ENCODE assay signal across 19 mouse cellular contexts in genomic region chr4:87944320-87944719, GRCm38 (mm10).
DNase-seq lines count a peak whose midpoint lies in the region; ATAC-seq and TF ChIP-seq lines count a peak whose summit lies in the region.
"Had no signal": no experiment of that assay in that cellular context is flagged by ENCODE, and none has a peak within 500 bp of the region (broad histone marks: within the 10 kb centered on the region; RNA-seq: fewer than 3 reads in every experiment).

No protein-coding gene starts in this region.

- no peak overlapping the region for H3K4me2 ChIP-seq in liver, embryonic 11.5 days
- H3K4me2 ChIP-seq: embryonic facial prominence, embryonic 12.5 days; heart, embryonic 13.5 days; intestine, embryonic 15.5 days; limb, embryonic 12.5 days; midbrain, embryonic 13.5 days had no signal

- H3K79me2 ChIP-seq in liver, adult 2 months (ENCODE audit: control insufficient read depth, insufficient read depth, low read length) = no peaks in the 10 kb centered on the region; the same call in 1 of the 2 replicates

- no peak for TF ChIP-seq CTCF in liver, adult 2 months (IDR thresholded peaks at IDR 0.05; ENCODE audit: low read depth, low read length)

- no peaks in the 10 kb centered on the region for H3K27me3 ChIP-seq in liver, adult 2 months (ENCODE audit: control insufficient read depth, insufficient read depth, low read length)
- H3K27me3 ChIP-seq in liver, embryonic 11.5 days (replicated peaks; ENCODE audit: control insufficient read depth, insufficient read depth, low read length) = no peaks in the 10 kb centered on the region
- H3K27me3 ChIP-seq: embryonic facial prominence, embryonic 12.5 days; heart, embryonic 13.5 days; intestine, embryonic 15.5 days; limb, embryonic 12.5 days; midbrain, embryonic 13.5 days had no signal

- H3K36me3 ChIP-seq in liver, adult 2 months (ENCODE audit: control insufficient read depth, insufficient read depth, low read length) = no peaks in the 10 kb centered on the region
- no peaks in the 10 kb centered on the region for H3K36me3 ChIP-seq in liver, embryonic 11.5 days (ENCODE audit: control insufficient read depth, insufficient read depth, low read length)
- H3K36me3 ChIP-seq: embryonic facial prominence, embryonic 12.5 days; heart, embryonic 13.5 days; intestine, embryonic 15.5 days; limb, embryonic 12.5 days; midbrain, embryonic 13.5 days had no signal

- intact Hi-C loops in left cerebral cortex, postnatal 10 days (cut with DNase I) = no loop called here

- DNase-seq in cerebellum, adult 8-10 months = no peak
- DNase-seq in liver, adult 2 months (ENCODE audit: extremely low read depth, low read depth, low spot score) = peak; percentile 7
- DNase-seq in liver, embryonic 11.5 days (ENCODE audit: low spot score) = no peak
- peak; percentile 35 for DNase-seq in naive thymus-derived CD4-positive, alpha-beta T cell, adult 2 months (ENCODE audit: low read depth)
- DNase-seq in left cerebral cortex, postnatal 10 days (ENCODE audit: extremely low spot score in 1 of 2, low spot score in 2 of 2) = no peak
- no peak for DNase-seq in kidney, postnatal 10 days
- DNase-seq: gastrocnemius, postnatal 36 days; heart, postnatal 4 days; kidney, postnatal 4 days; lung, postnatal 36 days; right cerebral cortex, postnatal 4 days had no signal

- WGBS in liver, adult 2 months = 48% methylated on average over 3 of the region's 3 CpGs
- 63% methylated on average over 3 of the region's 3 CpGs for WGBS in liver, embryonic 11.5 days

- peak; percentile 41; the same call in 1 of the 2 replicates for ATAC-seq in cerebellum, adult (ENCODE audit: insufficient number of reproducible peaks, low FRiP score, low TSS enrichment)
- ATAC-seq in liver, embryonic 11.5 days (replicated peaks; ENCODE audit: low FRiP score) = no peak
- peak; percentile 96 for ATAC-seq in common myeloid progenitor, adult 5-6 weeks (replicated peaks; ENCODE audit: low read depth, poor library complexity, severe bottlenecking)
- ATAC-seq: intestine, embryonic 15.5 days; midbrain, embryonic 13.5 days had no signal

- H3K9ac ChIP-seq in liver, adult 2 months (ENCODE audit: low read depth, low read length) = no peak overlapping the region
- H3K9ac ChIP-seq in liver, embryonic 11.5 days (ENCODE audit: low read depth, low read length) = no peak overlapping the region
- H3K9ac ChIP-seq: embryonic facial prominence, embryonic 12.5 days; heart, embryonic 13.5 days; intestine, embryonic 15.5 days; limb, embryonic 12.5 days; midbrain, embryonic 13.5 days had no signal

- no peak overlapping the region for H3K27ac ChIP-seq in liver, adult 2 months (replicated peaks; ENCODE audit: insufficient read depth, low read depth, low read length)
- no peak overlapping the region for H3K27ac ChIP-seq in liver, embryonic 11.5 days (ENCODE audit: low read depth, low read length)
- H3K27ac ChIP-seq: embryonic facial prominence, embryonic 12.5 days; heart, embryonic 13.5 days; intestine, embryonic 15.5 days; left cerebral cortex, adult 2 months; limb, embryonic 12.5 days; midbrain, embryonic 13.5 days had no signal

- TF ChIP-seq POLR2A in liver, adult 2 months (IDR thresholded peaks at IDR 0.05; ENCODE audit: extremely low read depth, insufficient read depth, low read length) = no peak

- no peak overlapping the region for H3K4me3 ChIP-seq in liver, adult 2 months (ENCODE audit: insufficient read depth, low read depth, low read length)
- H3K4me3 ChIP-seq in liver, embryonic 11.5 days (ENCODE audit: low read depth, low read length) = no peak overlapping the region
- H3K4me3 ChIP-seq: embryonic facial prominence, embryonic 12.5 days; heart, embryonic 13.5 days; intestine, embryonic 15.5 days; left cerebral cortex, adult 2 months; limb, embryonic 12.5 days; midbrain, embryonic 13.5 days had no signal

- H3K4me1 ChIP-seq in liver, adult 2 months (ENCODE audit: control insufficient read depth, insufficient read depth, low read length) = no peaks in the 10 kb centered on the region
- H3K4me1 ChIP-seq in liver, embryonic 11.5 days (replicated peaks; ENCODE audit: control insufficient read depth, insufficient read depth, low read length) = no peaks in the 10 kb centered on the region

- H3K9me3 ChIP-seq in liver, embryonic 11.5 days (ENCODE audit: control insufficient read depth, low read length) = no peaks in the 10 kb centered on the region
- H3K9me3 ChIP-seq: embryonic facial prominence, embryonic 12.5 days; heart, embryonic 13.5 days; intestine, embryonic 15.5 days; limb, embryonic 12.5 days; midbrain, embryonic 13.5 days had no signal

Comparison
In these comparisons a context has a peak if more than half of its experiments do, and no peak if none do; other contexts are left out.
1. DNase-seq: peak in liver, adult 2 months (single experiment) and naive thymus-derived CD4-positive, alpha-beta T cell, adult 2 months (single experiment); none in cerebellum, adult 8-10 months (single experiment), liver, embryonic 11.5 days (single experiment), left cerebral cortex, postnatal 10 days (0 of 2) and kidney, postnatal 10 days (single experiment).